Mouse (Mus musculus) urinary bladder, adult 18-20 months (tissue): ENCODE measurements at regions not wholly inside any gene's neighbourhood (a gene's known extent, or its start where the extent isn't known, plus 50 kb on each side); places are given as distances from the start of the nearest gene placed in this dataset.
A peak's percentile ranks its signal among the peaks of the same experiment; 100 is the strongest.

Source experiments
- DNase-seq, 2 experiments: peaks; one replicate each; pipeline ENCODE4 v3.0.0; 2022; ENCODE audit warnings: low spot score in 2 of 2, mixed read lengths in 2 of 2

DNA sequence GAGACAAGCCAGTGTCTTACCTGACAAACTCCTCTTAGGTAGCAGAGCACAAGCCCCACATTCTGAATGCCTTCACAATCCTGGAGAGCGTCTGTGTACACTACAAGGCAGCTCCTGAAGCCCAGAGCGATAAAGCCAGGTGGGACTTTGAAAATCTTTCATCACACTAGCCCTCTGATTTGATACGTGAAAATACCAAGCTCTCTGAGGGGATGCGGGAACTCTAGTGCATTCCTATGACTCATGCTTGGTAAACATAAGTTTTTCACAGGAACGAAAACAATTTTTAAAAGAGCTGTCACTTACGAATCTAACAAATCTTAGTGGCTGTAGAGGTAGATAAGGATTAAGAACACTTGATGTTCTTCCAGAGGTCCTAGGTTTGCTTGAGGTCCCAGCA, 108.6 kb upstream of the Peli1 start:
- no peak for DNase-seq

DNA sequence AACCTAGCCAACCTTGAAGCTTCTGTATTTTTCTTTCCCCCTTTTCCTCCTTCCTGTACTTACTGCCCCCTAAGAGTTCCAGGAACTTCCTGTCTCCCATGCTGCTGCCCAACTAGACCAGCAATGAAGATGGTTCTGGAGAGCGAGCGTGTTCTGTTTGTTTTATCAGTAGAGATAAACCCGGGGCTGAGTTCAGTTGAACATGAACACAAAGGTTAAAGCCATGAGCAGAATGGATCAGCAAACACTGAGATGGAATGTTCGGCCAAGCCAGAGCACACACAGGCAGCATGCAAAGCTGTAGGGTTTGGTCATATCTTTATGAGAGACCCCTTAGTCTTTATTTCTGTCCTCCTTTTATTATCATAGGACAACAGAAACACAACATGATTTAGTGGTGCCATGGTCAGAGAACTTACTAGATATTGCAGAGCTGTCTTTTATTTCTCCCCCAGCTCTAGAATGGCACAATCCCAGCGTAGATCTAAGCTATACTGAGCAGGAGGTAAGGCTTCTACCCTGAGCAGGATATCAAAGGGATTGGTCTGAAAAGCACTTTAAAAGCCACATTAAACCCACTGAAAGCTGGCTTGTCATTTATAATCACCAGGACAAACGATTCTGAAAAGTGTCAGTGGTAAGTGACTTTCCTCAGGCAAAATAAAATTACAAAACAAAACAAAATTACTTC, 105.9 kb upstream of the Peli1 start:
- DNase-seq, result no peak

DNA sequence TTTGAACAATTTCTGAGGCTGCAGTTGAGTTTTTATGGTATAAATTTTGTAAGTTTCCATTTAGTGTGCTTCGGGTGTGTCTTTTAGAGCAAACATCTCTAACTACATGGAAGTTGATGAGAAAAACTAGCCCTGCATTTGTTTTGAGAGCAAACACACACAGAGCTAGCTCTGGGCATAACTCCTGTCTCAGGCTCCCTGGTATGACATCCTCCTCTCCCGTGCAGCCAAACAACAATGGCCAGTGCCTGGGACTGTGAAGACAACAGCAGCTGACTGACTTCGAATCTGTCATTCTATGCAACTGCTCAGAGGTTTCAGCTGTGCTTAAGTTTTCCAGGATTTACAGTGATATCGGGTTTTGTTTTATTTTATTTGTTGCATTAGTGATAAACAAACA, 105.3 kb upstream of the Peli1 start:
- DNase-seq, result no peak

DNA sequence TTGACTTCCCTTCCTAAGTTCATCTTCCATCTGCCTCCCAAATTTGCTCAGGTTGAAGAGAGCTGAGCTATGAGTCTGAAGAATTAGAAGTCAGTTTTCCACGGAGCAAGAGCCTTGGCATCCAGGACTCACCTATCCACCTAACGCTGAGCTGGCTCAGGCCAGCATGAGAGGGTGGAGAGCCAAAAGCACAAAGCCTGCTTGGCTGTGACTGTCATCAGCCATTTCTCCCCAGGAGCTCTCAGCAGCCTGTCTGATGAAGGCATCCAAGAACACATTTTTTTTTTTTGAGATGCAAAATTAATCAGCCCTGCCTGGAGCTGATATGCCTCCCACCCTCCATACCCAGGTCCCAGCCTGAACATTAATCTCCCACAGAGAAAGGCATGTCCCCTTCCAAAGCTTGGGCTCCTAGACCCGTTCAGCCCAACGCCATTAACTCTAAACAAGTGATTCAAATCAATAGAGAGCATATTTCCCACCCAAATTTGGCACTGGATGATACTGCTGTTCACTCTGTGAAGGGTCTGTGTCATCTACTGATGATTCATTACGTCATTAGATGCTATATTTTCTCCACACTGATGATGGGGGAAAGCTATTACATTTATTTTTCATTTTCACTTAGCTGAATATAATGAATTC, 103.8 kb upstream of the Peli1 start:
- DNase-seq, result no peak

DNA sequence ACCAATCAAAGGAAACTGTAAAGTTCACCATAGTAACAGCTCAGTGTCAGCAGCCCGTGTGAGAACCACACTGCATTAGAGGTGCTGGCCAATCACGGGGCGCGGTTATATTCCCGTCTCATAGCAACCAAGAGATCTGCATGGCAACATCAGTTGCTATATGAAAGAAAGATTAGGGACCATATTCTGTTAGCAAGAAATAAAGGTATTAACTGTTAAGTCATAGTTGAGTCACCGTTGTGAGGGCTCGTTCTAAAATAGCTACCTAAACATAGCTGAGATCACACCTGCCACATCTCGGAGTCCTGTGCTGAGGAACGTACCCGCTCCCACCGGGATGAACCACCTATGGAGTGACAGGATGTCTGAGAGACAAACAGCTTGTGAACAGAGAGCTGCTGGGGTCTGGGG, 103.2 kb upstream of the Peli1 start:
- no peak for DNase-seq

DNA sequence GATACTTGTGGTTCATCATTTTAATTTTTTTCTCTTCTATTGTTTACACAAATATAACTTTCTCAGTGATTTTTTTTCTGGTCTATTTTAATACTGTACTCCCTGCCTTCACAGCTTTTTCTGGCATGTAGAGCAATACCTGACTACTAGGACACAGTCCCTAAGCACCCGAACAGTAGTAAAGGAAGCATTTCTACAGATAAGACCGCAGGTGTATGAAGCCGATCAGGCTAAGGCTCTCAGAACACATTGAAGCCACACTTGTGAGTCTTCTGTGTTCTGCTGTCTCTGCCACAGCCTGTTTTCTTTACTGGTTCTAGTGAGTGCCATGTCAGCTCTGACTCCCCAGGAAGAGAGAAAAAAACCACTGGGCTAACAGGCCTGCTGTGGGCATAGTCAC, 102.2 kb upstream of the Peli1 start:
- DNase-seq, result no peak

DNA sequence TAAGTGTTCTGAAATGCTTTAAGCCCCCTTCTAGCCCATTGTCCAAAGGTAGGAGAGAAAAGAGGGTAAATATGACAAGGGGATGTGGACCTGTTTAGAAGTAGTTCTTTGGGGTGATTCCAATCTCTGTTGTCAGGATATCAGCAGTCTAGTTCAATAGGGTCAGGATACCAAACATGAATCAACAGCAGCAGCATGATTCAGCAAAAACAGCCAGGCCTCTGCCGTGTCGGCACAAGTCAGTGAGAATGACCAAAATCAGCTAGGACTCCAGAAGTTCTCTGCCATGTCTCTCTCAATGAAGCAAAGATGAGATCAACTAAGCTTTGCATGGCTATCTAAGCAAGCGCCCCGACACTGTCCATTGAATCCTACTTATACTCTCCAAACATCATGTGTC, 97.5 kb upstream of the Peli1 start:
- no peak for DNase-seq

DNA sequence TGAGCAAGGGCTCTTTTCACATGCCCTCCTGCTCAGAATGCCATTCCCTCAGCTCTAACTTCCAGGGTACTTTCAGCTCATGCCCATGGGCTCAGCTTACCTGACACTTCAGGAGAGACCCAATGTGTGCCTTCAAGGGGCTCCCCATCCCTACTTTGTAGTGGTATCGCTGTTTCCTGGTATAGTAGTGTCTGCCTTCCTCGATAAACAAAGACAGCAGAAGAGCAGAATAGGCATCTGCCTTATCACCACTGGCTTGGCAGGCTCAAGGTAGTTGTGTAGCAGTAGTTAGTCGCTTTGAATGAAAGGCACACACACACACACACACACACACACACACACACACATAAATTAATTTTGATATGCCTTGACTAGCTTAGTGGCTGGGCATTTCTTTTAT, 89.7 kb upstream of the Peli1 start:
- no peak for DNase-seq

DNA sequence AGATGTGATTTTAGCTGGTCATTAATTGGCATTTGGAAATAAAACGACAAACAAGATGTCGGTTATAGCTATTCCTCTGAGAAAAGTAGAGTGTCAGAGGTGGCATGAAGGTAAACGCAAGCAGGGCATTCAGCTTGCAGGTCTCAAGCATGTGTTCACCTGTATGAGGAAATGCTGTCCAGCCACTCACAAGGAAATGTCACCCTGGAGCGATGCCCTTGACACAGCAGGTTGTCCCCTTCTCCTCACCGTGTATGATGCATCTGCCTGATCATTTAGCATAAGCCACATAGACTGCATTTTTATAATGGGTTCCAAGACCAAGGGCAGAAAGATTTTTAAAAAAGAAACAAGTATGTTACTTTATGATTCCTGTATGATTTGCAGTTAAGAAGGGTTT, 83.9 kb upstream of the Peli1 start:
- no peak for DNase-seq

DNA sequence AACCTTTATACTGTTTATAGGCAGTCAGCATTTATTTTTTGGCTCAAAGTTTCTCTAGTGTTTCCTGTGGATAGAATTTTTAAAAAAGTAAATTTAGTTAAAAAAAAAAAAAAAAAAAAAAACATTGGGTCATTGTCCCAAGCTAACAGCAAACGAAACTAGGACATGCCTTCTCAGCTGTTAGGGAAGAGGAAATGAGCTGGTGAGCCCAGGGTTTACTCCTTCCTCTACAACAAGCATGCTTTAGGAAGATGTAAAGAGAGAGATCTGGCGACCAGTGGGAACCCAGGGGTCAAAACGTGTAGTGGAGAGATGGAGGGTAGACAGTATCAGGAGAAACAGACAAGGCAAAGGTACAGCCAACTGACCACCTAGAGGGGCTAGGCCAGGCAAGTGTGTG, 81.6 kb upstream of the Peli1 start:
- DNase-seq, result no peak

DNA sequence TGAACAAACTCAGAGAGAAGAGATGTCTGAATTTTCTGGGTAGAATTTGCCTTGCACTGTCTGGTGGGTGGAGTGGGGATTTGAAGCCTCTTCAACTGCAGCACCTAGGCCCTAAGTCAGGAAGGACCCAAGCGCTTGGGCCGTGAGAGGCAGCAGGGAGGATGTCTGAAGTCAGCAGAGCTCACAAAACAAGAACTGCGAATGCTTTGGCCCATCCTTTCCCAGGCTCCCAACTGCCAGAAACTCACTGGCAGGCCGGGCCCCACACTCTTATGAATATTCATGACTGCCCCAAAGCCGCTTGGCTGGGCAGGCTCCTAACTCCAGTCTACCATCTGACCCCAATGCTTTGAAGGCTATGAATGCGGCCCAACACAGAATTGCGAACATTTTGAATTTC, 80.2 kb upstream of the Peli1 start:
- no peak for DNase-seq

DNA sequence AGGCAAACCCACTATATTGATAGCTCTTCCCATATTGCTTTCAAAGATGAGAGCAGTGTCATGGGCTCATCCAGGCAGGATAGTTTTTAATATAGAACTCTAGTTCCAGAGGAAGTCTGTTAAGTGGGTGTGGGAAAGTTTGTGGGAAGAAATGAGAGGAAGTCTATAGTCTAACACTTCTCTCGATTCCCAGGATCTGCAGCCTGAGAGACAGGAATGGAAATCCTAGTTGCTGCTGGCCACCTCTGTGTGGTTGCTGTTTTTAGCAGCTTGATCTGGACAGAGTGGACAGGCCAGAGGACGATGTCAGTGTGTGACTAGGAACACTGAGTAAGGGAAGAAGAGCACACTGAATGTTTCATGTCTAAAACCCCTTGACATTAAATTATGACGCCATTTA, 76.8 kb upstream of the Peli1 start:
- no peak for DNase-seq

DNA sequence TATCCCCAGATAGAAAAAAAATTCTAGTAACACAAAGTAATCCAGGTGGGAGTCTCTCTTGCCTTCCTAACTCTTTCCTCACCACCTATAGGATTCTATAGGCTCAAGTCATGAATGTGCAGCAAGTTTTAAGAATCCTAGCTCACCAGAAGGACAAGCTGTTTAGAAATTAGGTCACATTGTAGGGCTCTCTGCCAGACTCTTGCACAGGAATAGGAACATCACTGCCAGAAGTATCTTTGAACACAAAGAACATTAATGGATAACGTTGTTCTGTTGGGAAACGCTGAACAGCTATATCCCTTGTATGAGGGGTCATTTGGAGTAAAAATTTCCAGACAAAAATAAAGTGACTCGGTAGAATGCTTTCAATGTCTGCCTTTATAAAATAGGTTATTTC, 75.6 kb upstream of the Peli1 start:
- DNase-seq, result no peak

DNA sequence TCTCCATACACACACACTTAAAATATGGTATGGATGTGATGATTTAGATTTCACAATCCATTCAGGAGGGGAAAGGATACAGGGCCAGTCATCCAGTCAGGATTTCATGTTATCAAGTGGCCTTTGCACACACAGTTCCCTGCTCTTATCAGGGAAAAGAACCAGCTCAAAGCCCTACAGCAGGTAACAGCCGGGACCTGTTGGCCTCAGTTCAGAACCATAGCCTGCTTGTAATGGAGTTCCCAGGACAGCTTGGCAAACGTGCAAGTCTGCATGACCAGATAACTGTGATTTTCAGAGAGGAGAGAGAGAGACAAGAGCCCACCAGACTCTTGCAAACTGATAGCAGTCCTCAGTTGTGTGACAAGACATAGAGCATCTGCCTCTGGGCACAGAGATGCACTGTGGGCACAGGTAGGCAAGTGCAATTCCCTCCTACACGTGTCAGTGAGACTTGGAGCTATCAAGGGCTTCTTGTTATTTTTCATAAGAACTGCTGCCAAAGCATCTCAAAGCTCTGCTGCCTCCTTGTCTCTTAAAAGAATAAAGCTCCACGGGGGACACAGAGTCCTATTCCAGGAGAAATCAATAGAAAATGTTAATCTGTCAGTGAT, 74.9 kb upstream of the Peli1 start:
- DNase-seq, result no peak

DNA sequence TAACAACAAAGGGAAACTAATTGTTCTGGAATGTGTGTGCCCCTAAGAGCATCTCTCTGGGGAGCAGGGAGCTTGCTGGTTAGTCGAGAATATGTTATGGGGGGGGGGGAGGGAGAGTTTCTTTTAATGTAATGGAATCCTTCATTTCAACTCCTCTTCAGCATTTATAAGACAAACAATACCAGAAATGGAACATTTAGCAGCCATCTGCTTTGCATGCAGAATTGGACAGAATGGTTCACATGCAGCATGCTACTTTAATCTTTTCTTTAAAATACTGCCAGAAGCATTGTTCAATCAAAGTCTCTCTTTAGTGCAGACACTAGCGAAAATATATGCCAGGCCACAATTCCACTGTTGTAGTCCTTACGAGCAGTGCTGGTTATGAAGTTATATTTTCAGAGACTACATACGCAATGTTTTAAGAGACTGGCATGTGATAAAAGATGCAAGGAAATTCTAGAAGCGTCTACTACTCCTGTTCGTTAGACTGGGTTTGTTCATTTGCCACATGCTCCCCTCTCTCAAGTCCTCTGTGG, 74.2 kb upstream of the Peli1 start:
- DNase-seq, result no peak

DNA sequence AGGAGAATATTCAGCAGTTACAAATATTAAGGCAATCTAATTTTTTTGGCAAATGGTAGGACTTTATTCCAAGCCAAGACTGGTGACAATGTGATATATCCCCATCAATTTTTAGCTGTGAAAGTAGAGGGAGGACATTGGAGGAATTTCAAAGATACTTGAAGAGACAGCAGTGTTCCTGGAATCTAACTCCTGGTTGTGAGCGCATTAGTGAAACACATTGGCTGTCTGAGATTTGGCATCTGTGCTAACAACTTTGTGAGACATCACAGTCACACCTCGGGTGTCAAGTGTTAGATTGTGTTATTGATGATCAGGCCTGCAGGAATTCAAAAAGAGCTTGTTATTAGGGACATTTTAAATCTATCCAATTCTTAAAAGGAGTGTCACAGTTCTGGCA, 71.3 kb upstream of the Peli1 start:
- no peak for DNase-seq

DNA sequence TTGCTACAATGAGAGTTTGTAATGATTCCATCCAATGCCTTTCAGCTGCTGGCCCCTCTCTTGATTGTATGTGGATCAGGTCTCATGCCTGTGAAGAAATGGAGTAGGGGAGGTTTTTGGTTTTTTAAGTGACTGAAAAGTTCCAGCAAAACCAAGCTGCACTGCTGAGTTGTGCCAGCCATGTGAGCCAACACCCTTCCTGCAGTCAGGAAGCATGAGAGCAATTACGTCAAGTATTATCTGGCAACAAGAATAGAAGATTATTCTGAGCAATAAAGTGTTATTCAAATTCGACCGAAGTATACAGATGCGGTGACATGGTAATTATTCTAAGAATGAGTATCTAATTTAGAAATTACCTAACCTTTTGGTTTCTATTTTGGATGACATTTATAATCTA, 67.0 kb upstream of the Peli1 start:
- no peak for DNase-seq

DNA sequence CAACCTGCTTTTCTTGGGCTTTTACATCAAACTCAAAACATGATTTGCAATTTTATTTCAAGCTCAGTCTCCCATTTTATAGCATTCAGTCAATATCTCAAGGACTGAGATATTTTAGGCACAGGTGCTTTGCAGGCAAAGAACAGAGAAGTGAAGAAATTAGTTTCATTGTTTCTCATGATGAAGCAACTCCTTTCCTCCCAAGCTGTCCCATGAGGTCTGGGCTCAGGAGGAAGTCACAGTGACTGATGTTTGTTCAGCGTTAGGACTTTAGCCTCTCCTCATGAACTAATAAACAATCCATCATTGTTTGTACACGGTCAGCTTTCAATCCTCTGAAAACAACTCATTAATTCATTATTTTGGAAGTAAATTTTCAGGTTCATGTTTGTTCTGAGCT, 66.6 kb upstream of the Peli1 start:
- DNase-seq, result no peak

DNA sequence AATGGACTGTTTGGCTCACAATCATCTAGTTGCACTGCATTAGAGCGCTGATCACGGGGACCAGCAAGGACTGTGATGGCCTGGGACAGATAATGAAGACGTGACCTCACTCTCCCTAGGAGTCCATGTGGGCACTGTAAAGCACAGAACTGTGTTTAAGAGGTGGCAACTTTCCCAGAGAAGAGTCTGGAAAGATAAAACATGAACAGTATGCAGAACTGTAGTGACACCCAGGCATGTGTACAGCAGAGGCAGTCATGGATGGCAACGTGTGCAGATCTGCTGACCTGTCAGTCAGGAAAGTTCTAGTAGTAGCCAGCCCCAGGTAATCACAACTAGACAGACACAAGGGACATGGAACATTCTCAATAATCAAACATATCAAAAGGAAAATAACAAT, 63.8 kb upstream of the Peli1 start:
- no peak for DNase-seq

DNA sequence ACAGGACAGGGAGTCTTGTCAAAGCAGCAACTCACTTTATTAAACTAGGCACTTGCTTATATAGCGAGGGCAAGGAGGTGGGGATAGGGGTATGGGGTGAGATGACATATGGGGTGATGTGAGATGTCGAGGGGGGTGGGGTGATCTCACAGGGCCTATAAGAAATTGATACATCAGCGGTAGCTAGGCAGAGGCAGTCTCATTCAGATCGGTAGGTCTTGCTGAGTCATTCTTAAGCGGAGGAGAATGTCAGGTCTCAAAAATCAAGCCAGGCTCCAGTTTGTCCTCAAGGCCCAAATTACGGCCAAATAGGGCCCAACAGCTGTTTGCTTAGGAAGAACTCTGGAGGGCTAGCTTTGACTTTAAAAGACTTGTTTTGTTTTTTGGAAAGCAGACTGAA, 60.7 kb upstream of the Peli1 start:
- DNase-seq, result no peak

DNA sequence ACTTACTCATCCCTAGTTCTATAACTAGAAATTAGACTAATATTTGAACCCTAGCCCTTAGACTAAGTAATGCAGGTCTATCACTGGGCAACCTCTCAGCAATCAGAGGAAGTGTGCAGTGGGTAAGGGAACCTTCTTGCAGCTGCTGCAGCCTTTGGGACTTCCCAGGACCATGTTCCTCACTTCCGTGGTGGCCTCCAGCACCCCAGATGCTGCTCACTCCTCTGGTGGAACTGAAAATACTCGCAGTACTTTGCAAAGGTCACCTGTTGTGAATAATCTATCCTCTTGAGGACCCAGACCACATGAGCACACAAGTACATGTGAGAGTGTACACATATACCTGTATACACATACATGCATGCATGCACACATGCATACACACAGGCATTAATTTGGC, 59.3 kb upstream of the Peli1 start:
- no peak for DNase-seq

DNA sequence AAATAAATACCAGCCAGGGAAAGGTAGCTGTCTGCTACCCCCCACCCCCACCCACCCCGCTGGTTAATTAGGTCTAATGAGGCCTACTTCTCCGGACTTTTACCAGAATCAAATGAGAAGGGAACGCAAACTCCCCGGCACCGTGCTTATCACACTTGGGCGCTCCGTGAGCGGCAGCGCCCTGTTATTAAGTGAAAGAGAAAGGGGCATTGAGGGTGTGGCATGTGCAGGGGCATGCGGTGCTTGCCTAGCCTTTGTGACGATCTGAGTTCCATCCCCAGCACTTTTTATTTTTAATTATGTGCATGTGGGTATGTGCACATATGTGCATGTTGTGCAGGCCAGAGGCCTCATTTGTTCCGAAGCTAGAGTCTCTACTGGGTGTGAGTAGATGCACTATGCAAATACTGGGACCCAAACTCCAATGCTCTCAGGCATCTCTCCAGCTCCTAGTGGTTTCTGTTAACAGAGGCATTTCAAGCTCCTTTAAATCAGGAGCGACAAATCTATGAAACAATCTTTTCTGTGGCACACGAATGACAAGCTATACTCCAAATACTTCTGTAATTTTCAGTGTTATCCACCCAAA, 57.8 kb upstream of the Peli1 start:
- DNase-seq, result no peak

DNA sequence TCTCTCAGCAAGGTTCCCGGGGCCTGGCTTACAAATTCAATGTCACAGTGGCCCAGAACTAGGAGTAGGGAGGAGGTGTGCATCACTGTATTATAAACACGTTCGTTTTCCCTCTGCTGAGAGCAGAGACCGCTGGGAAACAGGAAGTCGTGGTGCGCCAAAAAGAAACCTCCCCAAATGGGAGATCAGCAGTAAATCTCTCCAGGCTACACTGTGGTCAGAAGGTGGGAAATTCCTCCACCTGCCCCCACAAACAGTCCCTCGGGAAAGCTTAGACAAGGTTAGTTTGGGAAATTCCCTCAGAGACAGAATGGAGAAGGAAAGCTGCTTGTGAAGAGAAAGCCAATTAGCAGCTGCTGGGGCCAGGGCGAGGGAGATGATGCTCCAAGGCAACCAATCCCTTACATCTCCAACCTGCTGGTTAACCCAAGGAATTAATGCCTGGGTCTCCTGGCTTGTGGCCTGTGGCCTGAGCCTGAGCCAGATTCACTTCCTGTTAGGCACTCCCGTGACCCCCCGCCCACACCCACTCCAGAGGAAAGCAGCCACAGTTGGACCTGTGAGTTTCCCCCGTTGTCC, 57.2 kb upstream of the Peli1 start:
- peak; percentile 52 to 69 for DNase-seq
